Mouse (Mus musculus) lung, postnatal 36 days (tissue): ENCODE data around the gene Srd5a1.
"Not testable (repeated sequence)": the region's sequence is repeated elsewhere in the genome, so short reads cannot be mapped to it uniquely, and the experiment has no call there.

Experiments used
- DNase-seq: peaks from one replicate; pipeline ENCODE4 v3.0.0; 2022; ENCODE audit warnings: mixed read lengths

Gene Srd5a1

DNA sequence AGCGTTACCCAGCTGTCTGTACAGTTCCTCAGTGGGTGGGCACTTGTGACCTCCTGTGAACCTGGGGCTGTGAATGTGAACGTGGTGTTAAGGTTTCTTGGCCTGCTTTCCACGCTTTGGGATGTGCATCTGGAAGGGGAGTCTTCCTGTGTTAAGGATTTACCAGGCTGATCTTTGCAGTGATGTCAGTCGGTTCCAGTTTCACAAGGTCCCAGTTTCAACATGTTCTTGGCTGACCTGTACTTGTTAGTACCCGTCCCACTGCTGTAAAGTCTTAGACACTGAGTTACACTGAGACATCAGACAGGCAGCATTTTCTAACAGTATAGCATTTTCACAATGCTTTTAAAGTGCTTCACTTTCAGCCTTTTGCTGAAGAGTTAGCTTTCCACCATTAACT, 12.6 kb upstream of the Srd5a1 start:
- DNase-seq = peak; percentile 7

DNA sequence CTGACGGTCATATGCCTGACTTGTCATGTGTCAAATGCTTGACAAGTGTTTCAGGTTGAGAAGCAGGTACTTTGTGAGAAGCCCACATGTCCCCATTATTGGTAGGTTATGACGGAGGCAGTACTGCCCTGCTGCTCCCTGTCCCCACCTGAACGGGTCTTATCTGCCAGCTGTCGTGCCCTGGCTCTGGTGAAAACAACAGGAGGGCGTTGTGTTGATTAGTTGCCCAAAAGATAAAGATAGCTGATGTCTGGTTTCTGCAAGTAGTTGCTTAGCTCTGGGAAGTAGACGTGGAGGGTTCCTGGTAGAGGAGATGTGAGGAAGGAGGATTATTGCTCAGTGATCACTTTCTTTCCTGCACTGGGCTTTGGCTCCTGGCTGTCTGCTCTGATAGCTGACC, 5.5 kb upstream of the Srd5a1 start:
- no peak for DNase-seq

DNA sequence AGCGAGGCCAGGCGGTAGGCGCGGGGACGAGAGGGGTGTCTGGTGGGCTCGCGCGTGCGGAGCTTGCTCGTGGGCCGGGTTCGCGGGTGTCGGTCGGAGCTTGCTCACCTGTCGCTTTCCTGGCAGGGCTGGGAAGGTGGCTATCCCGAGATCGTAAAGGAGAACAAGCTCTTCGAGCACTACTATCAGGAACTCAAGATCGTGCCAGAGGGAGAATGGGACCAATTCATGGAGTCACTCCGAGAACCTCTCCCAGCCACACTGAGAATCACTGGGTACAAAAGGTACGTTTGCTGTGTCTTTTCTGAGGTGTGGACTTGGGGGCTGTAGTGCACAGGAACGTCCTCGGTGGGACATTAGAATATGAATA, 918 bp upstream of the Srd5a1 start:
- peak; percentile 1 for DNase-seq

DNA sequence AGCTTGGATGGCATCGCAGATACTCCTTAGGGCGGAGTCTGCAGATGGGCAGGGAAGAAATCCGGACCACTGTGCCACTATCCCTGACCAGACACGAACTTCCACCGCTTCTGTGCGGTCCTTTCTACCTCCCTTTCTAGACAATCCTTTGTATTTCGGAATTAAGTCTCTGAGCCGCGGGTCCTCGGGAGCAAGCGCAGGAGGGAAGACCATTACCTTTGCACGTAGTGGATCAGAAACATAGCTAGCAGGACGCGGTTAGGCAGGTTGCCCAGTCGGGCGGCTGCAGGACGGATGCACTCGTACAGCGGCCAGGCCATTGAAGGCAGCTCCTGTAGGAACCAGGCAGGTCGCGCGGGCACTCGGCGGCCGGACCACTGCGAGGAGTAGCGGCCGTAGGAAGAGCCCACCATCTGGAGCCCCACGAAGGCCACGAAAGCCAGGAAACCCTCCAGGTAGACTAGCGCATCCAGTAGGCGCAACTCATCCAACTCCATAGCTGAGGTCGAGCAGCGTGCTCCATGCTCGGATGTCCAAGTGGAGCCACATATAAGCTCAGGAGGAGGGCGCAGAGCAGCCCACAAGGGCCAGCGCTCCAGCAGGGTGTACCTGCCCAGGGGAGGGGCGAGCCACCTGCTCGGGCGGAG, 368 bp downstream of the Srd5a1 start:
- DNase-seq = peak; percentile 38

DNA sequence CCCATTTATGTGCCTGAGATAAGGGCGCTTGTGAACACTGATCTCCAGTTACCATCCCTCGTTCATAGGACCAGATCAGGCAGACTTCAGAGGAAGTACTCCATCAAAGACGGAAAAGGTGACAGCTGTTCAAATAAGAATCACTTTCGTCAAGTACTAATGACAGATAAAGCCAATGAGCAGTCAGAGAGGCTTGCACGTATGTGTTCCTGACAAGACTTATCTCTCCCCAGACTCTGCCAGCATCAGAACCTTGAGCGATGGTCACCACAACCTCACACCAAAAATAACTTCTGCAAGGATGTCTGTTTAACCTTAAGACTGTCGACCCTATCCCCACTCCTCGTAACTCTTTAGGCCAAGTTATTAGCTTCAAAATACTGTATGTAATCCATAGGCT, 2.5 kb downstream of the Srd5a1 start:
- DNase-seq = no peak

DNA sequence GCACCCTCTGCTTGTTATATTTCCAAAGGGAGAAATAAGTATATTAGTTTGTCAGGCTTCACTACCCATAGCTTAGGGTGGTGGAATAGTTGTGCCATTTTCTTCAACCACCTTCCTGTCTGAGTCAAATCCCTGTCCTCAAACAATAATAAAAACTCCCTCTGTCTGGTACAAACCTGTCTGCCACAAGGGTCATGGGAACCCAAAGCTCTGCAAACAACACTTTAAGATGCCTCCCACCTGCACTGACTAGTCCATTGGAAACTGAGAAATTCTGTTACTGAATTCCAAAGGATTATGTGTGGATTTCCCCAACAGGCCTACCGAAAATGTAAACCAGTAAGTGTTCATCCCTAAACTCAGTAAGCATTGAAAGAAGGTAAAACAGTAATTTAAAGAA, 6.6 kb downstream of the Srd5a1 start:
- DNase-seq = no peak

DNA sequence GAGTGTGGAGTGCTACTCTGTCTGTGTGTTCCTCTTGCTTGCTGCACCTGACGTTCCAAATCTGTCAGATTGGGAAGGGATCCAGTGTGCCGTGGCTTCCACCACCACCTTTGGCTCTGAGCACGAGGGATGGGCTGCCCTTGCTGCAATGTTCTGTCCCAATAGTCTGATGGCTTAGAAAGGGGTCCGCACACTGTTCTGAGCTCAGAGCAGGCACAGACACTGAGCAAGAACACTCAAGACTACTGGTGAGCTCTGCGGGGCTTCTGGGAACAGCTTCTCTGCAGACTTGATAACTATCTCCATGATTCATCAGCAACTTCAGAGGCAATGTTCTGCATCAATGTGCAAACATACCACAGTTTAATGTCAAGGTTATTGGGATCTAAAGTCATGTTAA, 9.9 kb downstream of the Srd5a1 start:
- no peak for DNase-seq

DNA sequence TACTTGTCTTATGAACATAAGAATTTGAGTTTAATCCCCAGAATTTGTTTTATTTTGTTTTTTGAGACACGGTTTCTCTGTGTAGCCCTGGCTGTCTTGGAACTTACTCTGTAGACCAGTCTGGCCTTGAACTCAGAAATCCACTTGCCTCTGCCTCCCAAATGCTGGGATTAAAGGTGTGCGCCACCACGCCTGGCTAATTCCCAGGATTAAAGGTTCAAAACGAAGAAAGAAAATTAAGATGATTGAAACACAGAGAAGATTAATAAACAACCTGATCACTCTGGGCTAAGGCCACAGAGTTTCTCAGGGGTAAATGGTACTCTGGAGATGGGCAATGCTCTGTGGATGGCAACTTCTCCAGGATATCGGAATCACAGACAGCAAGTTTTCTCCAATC, 10.4 kb downstream of the Srd5a1 start:
- DNase-seq = not testable (repeated sequence)

DNA sequence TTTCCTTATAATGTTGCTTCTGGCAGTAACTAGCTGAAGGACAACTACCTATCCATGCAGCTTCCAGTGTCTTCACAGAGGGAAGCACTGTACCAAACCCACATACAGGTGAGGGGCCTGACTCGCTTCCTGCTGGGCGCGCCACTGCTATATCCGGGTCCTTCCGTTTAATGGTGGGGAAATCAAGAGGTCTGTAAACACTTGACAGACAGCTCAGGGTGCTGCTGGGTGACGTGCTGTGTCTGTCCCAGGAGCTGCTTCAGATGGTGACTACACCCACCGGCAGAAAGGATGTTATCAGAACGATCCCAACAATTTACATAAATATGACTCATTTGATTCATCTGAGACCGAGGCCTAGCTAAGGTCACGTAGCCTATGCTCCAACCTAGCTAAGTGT, 12.4 kb downstream of the Srd5a1 start:
- DNase-seq = no peak

DNA sequence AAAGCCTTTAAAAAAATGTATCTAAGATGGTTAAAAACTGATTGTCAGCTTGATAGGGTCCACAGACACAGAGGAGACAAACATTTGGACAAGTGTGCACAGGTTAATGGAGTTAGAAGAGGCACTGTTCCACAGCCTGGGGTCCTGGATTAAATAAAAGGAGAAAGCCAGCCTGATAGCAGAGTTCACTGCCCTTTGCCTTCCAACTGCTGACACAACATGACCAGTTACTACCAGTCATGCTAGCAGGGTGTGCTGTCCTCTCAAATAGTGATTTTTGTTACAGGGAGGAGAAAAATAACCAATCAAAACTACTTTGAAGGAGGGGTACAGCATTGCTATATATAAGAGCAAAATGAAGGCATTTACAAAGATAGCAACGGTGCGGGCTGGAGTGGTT, 14.7 kb downstream of the Srd5a1 start:
- DNase-seq = no peak

DNA sequence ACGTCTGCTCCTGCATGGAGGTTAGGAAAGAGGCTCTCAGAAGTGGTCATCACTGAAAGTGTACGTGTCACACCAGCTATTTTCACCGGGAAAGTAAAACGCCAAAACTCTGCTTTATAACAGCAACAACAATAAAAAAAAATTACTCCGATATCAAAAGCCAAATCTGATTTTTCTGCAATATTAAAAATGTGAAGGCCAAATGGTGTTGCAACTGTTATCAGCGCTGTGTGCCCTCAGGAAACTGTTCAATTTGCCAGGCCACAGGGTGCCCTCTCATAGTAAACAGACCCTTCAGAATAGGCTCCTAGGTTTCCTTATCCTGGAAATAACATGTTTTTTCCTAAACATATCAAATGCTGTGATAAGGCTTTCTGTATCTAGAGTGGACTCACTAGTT, 15.3 kb downstream of the Srd5a1 start:
- no peak for DNase-seq

DNA sequence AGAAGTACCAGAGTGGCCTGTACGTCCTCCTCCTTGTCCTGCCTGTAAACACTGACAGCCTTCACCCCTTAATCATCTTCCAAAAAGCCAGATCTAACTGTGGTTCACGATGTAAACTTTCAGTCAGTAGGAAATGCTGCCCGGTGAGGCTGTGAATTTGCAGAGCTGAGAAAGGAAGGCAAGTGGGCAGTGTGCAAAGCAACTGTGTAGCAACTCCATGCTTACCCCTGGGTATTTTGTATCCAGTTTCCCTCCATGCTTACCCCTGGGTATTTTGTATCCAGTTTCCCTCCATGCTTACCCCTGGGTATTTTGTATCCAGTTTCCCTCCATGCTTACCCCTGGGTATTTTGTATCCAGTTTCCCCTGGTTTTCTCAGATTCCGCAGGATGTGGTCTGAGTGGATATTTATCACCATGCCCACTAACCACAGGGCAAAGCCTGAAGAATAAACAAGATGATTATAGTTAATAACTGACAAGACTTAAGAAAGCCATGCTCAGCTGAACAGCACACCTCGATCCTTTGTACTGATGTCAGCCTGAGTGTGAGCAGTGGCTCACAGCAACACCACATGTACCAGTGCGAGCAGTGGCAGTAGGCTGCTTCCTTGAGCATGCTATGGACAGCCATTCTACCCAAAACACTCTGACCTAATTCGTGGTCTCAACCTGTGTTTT, 16.5 kb downstream of the Srd5a1 start:
- DNase-seq = no peak

DNA sequence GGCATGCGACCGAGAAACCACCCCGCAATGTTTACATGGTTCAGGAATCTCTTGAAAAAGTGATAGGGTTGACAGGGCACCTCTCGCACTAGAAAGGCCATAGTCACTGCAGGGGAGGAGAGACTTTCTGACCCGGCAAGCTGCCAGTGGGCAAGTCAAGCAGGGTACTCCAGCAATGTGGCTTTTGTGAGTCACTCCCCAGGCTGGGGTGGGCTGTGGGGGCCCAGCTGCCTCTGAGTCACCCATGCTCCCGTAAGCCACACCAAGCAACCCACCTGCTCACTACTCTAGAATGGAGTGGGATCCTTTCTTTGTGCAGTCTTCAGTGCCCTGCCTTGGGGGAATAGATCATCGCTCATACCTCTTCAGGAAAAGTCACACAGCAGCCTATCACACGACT, 17.8 kb downstream of the Srd5a1 start:
- no peak for DNase-seq

DNA sequence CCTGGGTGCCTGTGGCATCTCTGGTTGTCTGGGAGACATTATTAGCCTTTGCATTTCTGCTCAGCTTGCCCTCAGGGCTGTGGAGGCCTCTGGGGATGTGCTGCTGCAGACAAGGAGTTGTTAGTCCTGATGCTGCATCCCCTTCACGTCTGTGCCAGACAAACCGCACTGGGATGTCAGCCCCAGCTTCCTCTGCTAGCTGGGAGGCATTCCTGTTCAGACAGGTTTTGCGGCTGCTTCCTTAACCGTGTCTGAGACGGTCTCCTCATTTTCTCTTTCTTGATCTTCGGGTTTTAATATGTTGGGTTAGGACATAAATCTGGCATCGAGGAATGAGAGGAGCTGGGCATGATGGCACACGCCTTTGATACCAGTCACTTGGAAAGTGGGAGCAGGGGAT, 19.0 kb downstream of the Srd5a1 start:
- DNase-seq = no peak

DNA sequence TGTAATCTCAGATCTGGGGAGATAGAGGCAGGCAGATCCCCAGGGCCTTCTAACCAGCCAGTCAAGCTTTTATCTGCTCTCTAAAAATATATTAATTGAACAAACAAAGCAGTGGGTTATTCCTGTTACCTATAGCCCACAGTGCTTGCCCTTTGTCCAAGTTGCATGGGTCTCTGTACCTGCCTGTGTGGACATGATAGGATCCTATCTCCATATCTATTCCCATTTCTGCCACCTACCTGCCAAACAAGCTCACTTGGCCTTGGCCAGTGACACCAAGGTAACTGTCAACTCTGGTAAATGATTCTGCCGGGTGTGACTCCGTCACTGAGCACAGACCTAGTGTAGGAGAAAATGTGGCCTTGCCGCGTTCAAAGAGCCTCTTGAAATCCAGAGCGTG, 19.9 kb downstream of the Srd5a1 start:
- DNase-seq = no peak

DNA sequence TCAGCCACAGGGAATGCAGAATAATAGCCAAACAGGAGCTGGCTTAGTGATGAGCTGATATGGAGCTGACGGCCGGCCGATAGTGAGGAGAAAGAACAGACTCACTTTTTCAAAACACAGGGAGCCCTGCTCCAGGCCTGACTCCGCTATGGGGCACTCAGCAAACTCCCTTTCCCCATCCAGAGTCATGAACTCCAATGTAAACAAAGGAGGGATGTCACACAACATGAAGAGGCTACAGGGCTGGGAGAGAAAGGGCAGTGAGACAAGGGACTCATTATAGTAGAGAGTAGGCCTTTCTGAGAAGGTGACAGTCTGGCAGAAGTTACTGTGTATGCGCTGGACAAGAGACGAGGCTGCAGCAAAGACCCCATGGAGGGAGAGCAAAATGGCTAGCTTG, 23.0 kb downstream of the Srd5a1 start:
- DNase-seq = no peak

DNA sequence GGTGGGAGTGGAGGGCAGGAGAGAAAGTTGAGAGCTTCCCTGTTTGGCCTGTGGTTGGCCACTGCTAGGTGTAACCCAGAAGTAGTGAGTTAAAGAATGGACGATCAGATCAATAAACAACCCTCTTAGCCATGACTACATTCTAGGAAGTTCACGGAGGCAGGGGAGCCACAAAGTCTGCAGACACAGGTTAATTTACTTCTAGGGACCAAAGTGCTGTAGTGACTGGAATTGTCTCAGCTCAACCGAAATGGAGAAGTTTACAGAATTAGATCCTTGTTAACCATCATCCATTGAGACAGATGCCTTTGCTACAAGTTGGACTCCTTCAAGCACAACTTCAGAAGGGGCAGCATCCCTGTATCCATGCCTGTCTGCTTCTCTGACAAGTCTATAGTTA, 23.4 kb downstream of the Srd5a1 start:
- no peak for DNase-seq

DNA sequence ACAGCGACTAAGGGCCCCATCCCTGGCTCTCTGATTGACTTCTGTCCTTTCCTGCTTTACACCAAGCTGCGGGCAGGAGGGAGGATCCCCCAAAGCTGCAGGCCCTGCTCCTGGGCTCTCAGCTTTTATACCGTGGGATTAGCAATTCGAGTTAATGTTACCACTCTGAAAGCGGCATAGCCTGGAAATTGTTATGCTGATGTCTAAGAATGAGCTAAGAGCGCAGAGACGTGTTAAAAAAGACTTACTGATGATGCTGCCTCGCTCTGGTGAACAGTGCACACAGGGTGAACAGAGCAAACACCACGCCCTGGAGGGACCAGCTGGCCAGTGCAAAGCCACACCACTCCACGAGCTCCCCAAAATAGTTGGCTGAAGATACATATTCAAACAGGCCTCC, 24.9 kb downstream of the Srd5a1 start:
- DNase-seq = no peak

DNA sequence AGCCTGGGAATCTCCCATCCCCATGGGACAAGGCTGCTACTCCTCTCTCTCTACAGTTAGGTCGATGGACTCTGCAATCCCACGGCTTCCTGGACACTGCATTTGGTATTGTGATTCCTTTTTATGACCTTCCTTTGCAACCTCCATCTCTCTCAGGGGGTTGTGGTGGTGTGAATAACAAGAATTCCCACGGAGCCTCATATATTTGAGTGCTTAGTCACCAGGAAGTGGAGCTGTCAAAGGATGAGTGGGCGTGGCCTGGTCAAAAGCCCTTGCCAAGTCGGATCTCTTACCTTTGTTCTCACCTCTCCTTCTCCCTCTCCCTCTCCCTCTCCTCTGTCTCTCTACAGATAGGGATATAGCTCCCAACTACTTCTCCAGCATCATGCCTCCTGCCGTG, 25.4 kb downstream of the Srd5a1 start:
- DNase-seq = peak; percentile 6

DNA sequence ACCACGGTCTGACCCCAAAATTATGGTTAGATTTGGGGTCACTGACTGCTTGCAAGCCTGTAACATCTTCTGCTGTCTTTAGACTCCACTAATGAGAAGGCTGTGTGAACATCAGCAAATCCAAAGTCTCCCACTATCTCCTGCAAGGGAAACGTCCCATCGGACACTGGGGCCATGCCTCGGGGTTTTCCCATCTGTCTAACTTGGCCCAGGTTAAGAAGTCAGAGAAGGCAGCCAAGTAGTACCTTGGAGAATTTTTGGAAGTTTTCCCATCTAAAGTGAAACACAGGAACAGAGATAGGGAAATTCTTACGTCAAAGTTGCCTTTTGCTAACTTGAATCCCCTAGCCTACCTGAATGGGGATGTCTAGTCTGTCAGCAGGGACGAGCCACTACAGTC, 27.7 kb downstream of the Srd5a1 start:
- no peak for DNase-seq

DNA sequence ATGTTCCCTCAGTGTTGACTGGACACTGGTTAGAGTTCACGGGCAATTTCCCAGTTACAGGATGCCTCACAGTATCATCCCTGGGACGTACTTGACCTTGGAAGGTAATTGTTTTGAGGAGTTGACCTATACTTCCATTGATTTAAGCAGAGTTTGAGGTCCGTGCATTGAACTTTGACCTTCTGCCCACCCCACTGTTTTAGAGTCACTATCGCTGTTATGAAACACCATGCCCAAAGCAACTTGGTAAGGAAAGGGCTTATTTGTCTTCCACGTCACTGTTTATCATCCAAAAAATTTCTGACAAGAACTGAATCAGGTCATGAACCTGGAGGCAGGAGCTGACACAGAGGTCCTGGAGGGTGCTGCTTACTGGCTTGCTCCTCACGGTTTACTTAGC, 28.8 kb downstream of the Srd5a1 start:
- DNase-seq = no peak

DNA sequence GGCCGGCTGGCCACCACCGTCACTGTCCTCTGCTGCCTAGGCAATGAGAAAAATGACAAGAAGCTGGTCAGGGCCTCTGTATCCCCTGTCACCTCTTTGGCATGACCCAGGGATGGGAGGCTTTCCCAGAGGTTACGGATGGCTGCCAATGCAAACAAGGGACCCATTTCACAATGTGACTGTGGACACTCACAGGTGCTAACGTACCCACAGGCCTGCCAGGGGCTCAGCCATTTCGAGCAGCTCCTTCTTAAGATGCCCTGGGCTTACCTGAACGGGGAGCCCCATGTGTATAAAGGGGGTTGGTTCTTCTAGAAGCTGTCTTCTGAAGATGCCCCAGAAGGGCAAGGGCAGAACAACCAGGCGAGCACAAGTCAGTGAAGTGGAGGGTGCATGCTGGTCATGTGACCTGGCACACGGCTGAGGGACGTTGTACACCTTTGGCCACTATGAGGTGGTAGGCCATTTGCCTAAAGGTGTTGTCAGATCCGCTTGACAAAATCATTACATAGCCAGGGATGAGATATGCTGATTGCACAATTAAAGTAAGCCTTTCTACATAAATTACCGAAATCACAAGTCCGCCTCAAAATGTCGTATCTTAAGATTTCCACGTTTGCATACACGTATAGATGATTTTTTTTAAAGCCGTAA, 33.9 kb downstream of the Srd5a1 start:
- DNase-seq = no peak

DNA sequence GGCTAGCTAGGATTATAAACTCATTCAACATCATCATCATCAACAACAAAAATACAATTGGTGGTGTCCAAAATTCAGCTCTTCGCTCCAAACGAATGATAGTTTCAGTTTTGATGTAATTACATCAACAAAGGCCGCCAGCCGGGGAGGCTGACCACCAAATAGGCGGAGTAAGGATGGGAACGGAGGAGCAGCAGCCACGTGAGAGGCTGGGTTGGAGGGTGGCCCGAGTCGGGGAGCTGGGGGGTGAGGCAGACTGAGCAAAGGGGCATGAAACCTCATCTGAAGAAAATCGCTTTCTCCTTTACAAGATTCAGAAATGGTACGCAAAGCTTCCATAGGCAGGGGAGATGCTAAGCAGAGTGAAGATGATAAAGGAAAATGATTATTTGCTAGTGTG, 34.6 kb downstream of the Srd5a1 start:
- peak; percentile 9 for DNase-seq

DNA sequence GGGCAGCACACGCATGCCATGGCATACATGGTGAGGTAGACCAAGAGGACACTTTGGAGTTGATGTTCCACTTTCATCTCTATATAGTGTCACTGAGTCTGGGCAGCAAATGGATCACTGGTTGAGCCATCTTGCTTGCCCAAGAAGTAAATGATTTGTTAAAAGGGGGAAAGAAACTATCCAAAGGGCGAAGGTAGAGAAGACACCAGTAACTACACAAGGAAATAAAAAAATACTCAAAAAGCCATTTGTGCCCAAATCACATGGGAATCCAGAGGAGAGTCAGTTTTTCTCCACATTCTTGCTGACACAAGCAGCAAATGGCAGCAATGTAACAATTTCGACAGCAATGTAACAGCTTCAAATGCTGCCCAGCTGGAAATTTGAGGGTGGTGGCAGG, 38.6 kb downstream of the Srd5a1 start:
- DNase-seq = no peak

DNA sequence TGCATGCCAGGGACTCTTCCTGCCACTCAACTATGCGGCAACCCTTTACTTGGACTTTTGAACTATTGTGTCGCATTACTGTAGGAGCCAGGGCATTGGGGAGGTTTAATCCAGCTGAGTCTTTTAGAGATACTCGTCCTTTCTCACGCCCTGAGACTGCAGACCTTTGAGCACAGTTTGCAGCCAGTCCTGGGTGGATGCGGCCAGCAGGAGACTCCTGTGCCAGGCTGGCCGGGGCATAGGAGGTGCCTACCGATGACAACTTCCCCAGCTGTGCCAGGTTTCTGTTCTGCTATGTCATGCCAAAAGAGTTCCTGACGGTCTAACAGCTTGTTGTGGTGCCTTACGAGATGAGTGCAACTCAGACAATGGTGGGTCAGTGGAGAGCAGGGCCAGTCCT, 42.0 kb downstream of the Srd5a1 start:
- no peak for DNase-seq
